ENCODE assay signal across 31 mouse cellular contexts in the genomic region with DNA sequence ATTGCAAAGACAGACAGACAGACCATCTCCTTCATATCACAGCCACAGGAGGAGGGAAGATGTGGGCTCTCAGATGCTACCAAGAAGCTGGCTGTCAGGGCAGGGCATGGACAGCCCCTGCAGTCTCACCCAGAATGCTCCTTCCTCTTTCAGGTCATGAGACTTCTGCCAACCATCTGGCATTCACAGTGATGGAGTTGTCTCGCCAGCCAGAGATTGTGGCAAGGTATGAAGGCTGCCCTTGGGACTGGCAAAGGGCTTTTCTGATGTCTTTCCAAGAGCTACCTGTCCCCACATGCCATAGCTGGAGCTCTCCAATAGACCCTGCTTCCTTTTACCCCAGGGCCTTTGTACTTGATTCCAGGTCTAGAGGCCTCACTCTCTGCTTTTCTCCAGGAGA. TPM values are rescaled to one million over a fixed set of nuclear protein-coding genes. Genes with fewer than 3 reads are reported as not detected.
A peak's percentile ranks its signal among the peaks of the same experiment; 100 is the strongest.
DNase-seq lines count a peak whose midpoint lies in the region; TF ChIP-seq lines count a peak whose summit lies in the region.
"Had no signal": no experiment of that assay in that cellular context is flagged by ENCODE, and none has a peak within 500 bp of the region (broad histone marks: within the 10 kb centered on the region; RNA-seq: fewer than 3 reads in every experiment).

No protein-coding gene starts in this region.

- TF ChIP-seq EP300 in heart, adult 2 months (IDR thresholded peaks at IDR 0.05; ENCODE audit: insufficient read depth, low read depth, low read length): no peak

- H3K4me3 ChIP-seq in heart, adult 2 months: no peak overlapping the region
- H3K4me3 ChIP-seq: embryonic facial prominence, embryonic 13.5 days; forebrain, embryonic 13.5 days; heart, embryonic 12.5 days; hindbrain, embryonic 13.5 days; limb, embryonic 12.5 days; liver, embryonic 15.5 days; lung, embryonic 15.5 days; midbrain, embryonic 10.5 days; midbrain, embryonic 15.5 days had no signal

- TF ChIP-seq POLR2A in heart, adult 2 months (IDR thresholded peaks at IDR 0.05; ENCODE audit: insufficient read depth, low read depth, low read length): no peak

- H3K4me1 ChIP-seq in heart, adult 2 months (ENCODE audit: control insufficient read depth, insufficient read depth, low read length): no peaks in the 10 kb centered on the region
- H3K4me1 ChIP-seq: liver, embryonic 15.5 days had no signal

- H3K9ac ChIP-seq in heart, adult 2 months (ENCODE audit: low read depth, low read length): no peak overlapping the region
- H3K9ac ChIP-seq: embryonic facial prominence, embryonic 13.5 days; forebrain, embryonic 13.5 days; heart, embryonic 12.5 days; hindbrain, embryonic 13.5 days; limb, embryonic 12.5 days; liver, embryonic 15.5 days; lung, embryonic 15.5 days; midbrain, embryonic 15.5 days had no signal

- no peaks in the 10 kb centered on the region for H3K36me3 ChIP-seq in heart, adult 2 months (ENCODE audit: control insufficient read depth, insufficient read depth, low read length)
- H3K36me3 ChIP-seq: embryonic facial prominence, embryonic 13.5 days; heart, embryonic 12.5 days; hindbrain, embryonic 13.5 days; limb, embryonic 12.5 days; liver, embryonic 15.5 days; lung, embryonic 15.5 days; midbrain, embryonic 15.5 days had no signal

- intact Hi-C loops in heart, adult 2 months (cut with DNase I): no loop called here

- WGBS in heart, adult 2 months: 55% methylated on average over 1 of the region's 1 CpGs

- H3K27me3 ChIP-seq in heart, adult 2 months (ENCODE audit: control insufficient read depth, insufficient read depth, low read length): peaks cover 2% of the 10 kb centered on the region; the same call in 1 of the 2 replicates

- no peak for TF ChIP-seq CTCF in heart, adult 2 months (IDR thresholded peaks at IDR 0.05)

- peak; percentile 8 for DNase-seq in A20 (ENCODE audit: low read depth, low spot score)
- peak; percentile 91 for DNase-seq in cerebellum, adult 11-12 months
- peak; percentile 93 for DNase-seq in cerebellum, adult 9-11 months
- peak; percentile 80 for DNase-seq in fat pad, adult 2 months (ENCODE audit: extremely low read depth, low read depth, low spot score)
- no peak for DNase-seq in spleen, adult 18-20 months
- no peak for DNase-seq in gastrocnemius, postnatal 10 days
- no peak for DNase-seq in heart, adult 2 months
- DNase-seq: adrenal gland, postnatal 25 days; embryo, embryonic 11 days; gastrocnemius, postnatal 25 days; heart, adult 18-20 months; heart, postnatal 4 days; kidney, adult 9 months; kidney, postnatal 10 days; layer of hippocampus, postnatal 36 days; right cerebral cortex, postnatal 25 days; thymus, adult 2 months; thymus, postnatal 36 days had no signal

- H3K27ac ChIP-seq in heart, adult 2 months: no peak overlapping the region
- H3K27ac ChIP-seq: embryonic facial prominence, embryonic 13.5 days; forebrain, embryonic 13.5 days; hindbrain, embryonic 13.5 days; limb, embryonic 12.5 days; liver, embryonic 15.5 days; lung, embryonic 15.5 days; midbrain, embryonic 10.5 days; midbrain, embryonic 15.5 days; stomach, postnatal 0 days had no signal

- H3K79me2 ChIP-seq in heart, adult 2 months (replicated peaks; ENCODE audit: control insufficient read depth, insufficient read depth, low read length): no peaks in the 10 kb centered on the region

RNA-seq across cellular contexts. Expression of a gene that starts 15.5 kb away (rescaled TPM):
- 100 to 1,000 TPM; 127 to 132 TPM for total RNA-seq in gastrocnemius, postnatal 10 days (2021)
- total RNA-seq in heart, adult 2 months (2021): 10 to 100 TPM; 73.5 to 84.7 TPM
- polyA plus RNA-seq in heart, adult 2 months (2012; rRNA removed): 68.7 and 112 TPM in 2 replicates
- total RNA-seq: megakaryocyte progenitor cell, adult 5-6 weeks had no signal

RNA-seq across cellular contexts. Expression of a gene that starts 21.1 kb away (rescaled TPM):
- 1 to 10 TPM; 1.1 to 1.5 TPM for total RNA-seq in gastrocnemius, postnatal 10 days (2021)
- under 1 TPM; 0.41 to 0.47 TPM for total RNA-seq in heart, adult 2 months (2021)
- 1.3 and 1.8 TPM in 2 replicates for polyA plus RNA-seq in heart, adult 2 months (2012; rRNA removed)
- total RNA-seq: neutrophil, adult 5-6 weeks had no signal
- polyA plus RNA-seq: CD4-positive, CD25-positive, alpha-beta regulatory T cell, adult 4 months had no signal

RNA-seq across cellular contexts. Expression of a gene that starts 49.2 kb away (rescaled TPM):
- under 1 TPM; 0.38 to 0.54 TPM for total RNA-seq in gastrocnemius, postnatal 10 days (2021)
- 1 to 10 TPM; 1.2 to 1.5 TPM for total RNA-seq in heart, adult 2 months (2021)
- 1.6 and 1.8 TPM in 2 replicates for polyA plus RNA-seq in heart, adult 2 months (2012; rRNA removed)
- total RNA-seq: megakaryocyte progenitor cell, adult 5-6 weeks; neutrophil, adult 5-6 weeks had no signal
- polyA plus RNA-seq: CD4-positive, CD25-positive, alpha-beta regulatory T cell, adult 4 months had no signal

Comparison
In these comparisons a context has a peak if more than half of its experiments do, and no peak if none do; other contexts are left out.
1. DNase-seq: peak in A20 (single experiment), cerebellum, adult 11-12 months (single experiment), cerebellum, adult 9-11 months (single experiment) and fat pad, adult 2 months (single experiment); none in spleen, adult 18-20 months (0 of 2), gastrocnemius, postnatal 10 days (single experiment) and heart, adult 2 months (0 of 2).